Mouse (Mus musculus): ENCODE measurements at regions not wholly inside any gene's neighbourhood (a gene's known extent, or its start where the extent isn't known, plus 50 kb on each side); places are given as distances from the start of the nearest gene placed in this dataset.

GRCm38 (mm10) chr8:7710764-7711163 lies 950.3 kb downstream of the Efnb2 start:
- TF ChIP-seq CTCF (IDR thresholded peaks at IDR 0.05; ENCODE audit: low read depth) (no peak), EP300 (IDR thresholded peaks at IDR 0.05; ENCODE audit: low read depth) (no peak)

Measured in liver, embryonic 14.5 days (tissue).